Mouse (Mus musculus) hindbrain, embryonic 11.5 days (tissue): Measurements from ENCODE around the gene Ccnl2. TPM values are rescaled to one million over a fixed set of nuclear protein-coding genes. Genes with fewer than 3 reads are reported as not detected.

ENCODE experiments used
- ATAC-seq: fragments of 200-750 bp; cut with Nextera tagmentation; 2 replicates; pipeline ENCODE4 v1.8.0; 2017; ENCODE audit warnings: mild to moderate bottlenecking, moderate TSS enrichment, moderate library complexity; ENCODE audit not compliant: low FRiP score
- DNase-seq: peaks from one replicate; pipeline ENCODE4 v3.0.0-alpha.2; 2015; ENCODE audit warnings: low spot score
- H3K27ac ChIP-seq: fragments of 300-500 bp; sonication (generic); 2 replicates; pipeline ENCODE4 v1.5.1; 2014; ENCODE audit warnings: mild to moderate bottlenecking, low read depth, low read length
- H3K27me3 ChIP-seq: fragments of 300-500 bp; sonication (generic); 2 replicates; pipeline ENCODE4 v1.6.1; 2014; ENCODE audit warnings: mild to moderate bottlenecking, low read length, moderate library complexity, mixed read lengths; ENCODE audit not compliant: control insufficient read depth, insufficient read depth
- H3K36me3 ChIP-seq: fragments of 300-500 bp; sonication (generic); 2 replicates; pipeline ENCODE4 v1.6.1; 2014; ENCODE audit warnings: mild to moderate bottlenecking, low read length, moderate library complexity, mixed read lengths; ENCODE audit not compliant: control insufficient read depth, insufficient read depth
- H3K4me1 ChIP-seq: fragments of 300-500 bp; sonication (generic); replicated peaks from 2 replicates; pipeline ENCODE4 v1.6.1; 2014; ENCODE audit warnings: low read length, mixed read lengths; ENCODE audit not compliant: control insufficient read depth, insufficient read depth
- H3K4me2 ChIP-seq: fragments of 300-500 bp; sonication (generic); replicated peaks from 2 replicates; pipeline ENCODE4 v1.6.1; 2014; ENCODE audit warnings: mild to moderate bottlenecking, low read depth, low read length
- H3K4me3 ChIP-seq: fragments of 300-500 bp; sonication (generic); 2 replicates; pipeline ENCODE4 v1.5.1; 2014; ENCODE audit warnings: low read depth, low read length
- H3K9ac ChIP-seq: fragments of 300-500 bp; sonication (generic); 2 replicates; pipeline ENCODE4 v1.6.1; 2014; ENCODE audit warnings: low read depth, low read length
- H3K9me3 ChIP-seq: fragments of 300-500 bp; sonication (generic); 2 replicates; pipeline ENCODE4 v1.6.1; 2016; ENCODE audit warnings: low read length; ENCODE audit not compliant: control insufficient read depth
- WGBS: fragments of 180-500 bp; shearing (Covaris S2); extraction: QIAGEN DNeasy Blood & Tissue Kit; methylation state at CpG from one replicate; pipeline ENCODE4 v1.1.7; 2014; 5-methylcytosine and 5-hydroxymethylcytosine counted together
- polyA plus RNA-seq: library from polyadenylated mRNA; unstranded; fragments of >200 nt; fragmentation: Nextera tagmentation; extraction: Ambion mirVana; gene quantifications from 2 replicates; pipeline ENCODE4 v1.2.1, GENCODE M21; 2014

Gene Ccnl2
- polyA plus RNA-seq, 1 experiment from 2014 or later, result 170 TPM

- 67% methylated on average over 9 of the region's 9 CpGs for WGBS
- peak overlapping the region; percentile 42 for H3K4me2 ChIP-seq
- H3K4me1 ChIP-seq, result no peaks in the 10 kb centered on the region; the same call in 1 of the 2 replicates
- ATAC-seq, result no peak
- no peaks in the 10 kb centered on the region for H3K36me3 ChIP-seq
- H3K4me3 ChIP-seq, result no peak overlapping the region
- peak; percentile 13 for DNase-seq
- no peaks in the 10 kb centered on the region for H3K9me3 ChIP-seq
- peaks cover 26% of the 10 kb centered on the region for H3K27me3 ChIP-seq
- no peak overlapping the region; the same call in 1 of the 2 replicates for H3K9ac ChIP-seq
- 0 out of 2 replicates have a peak overlapping the region, but pooled peaks have one; percentile 13 for H3K27ac ChIP-seq
Observed at GRCm38 (mm10) chr4:155774971-155775740, 37.1 kb upstream of the Ccnl2 start.

GRCm38 (mm10) chr4:155775855-155776254 is 36.4 kb upstream of the Ccnl2 start:
- ATAC-seq, result no peak
- Histone ChIP-seq H3K9ac (no peak overlapping the region), H3K36me3 (no peaks in the 10 kb centered on the region), H3K4me2 (no peak overlapping the region), H3K4me1 (no peaks in the 10 kb centered on the region; the same call in 1 of the 2 replicates), H3K4me3 (no peak overlapping the region), H3K27ac (no peak overlapping the region), H3K27me3 (peaks cover 26% of the 10 kb centered on the region), H3K9me3 (no peaks in the 10 kb centered on the region)
- DNase-seq, result no peak
- 86% methylated on average over 3 of the region's 3 CpGs for WGBS

GRCm38 (mm10) chr4:155776704-155777335 is 35.5 kb upstream of the Ccnl2 start:
- WGBS, result 22% methylated on average over 2 of the region's 2 CpGs
- no peaks in the 10 kb centered on the region; the same call in 1 of the 2 replicates for H3K4me1 ChIP-seq
- DNase-seq (no peak), ATAC-seq (no peak)
- peaks cover 23% of the 10 kb centered on the region for H3K27me3 ChIP-seq
- no peaks in the 10 kb centered on the region for H3K36me3 ChIP-seq
- no peak overlapping the region for H3K27ac ChIP-seq
- H3K4me3 ChIP-seq, result no peak overlapping the region
- no peak overlapping the region for H3K4me2 ChIP-seq
- H3K9me3 ChIP-seq, result no peaks in the 10 kb centered on the region
- H3K9ac ChIP-seq, result no peak overlapping the region

GRCm38 (mm10) chr4:155777816-155778215 is 34.5 kb upstream of the Ccnl2 start:
- Histone ChIP-seq H3K36me3 (no peaks in the 10 kb centered on the region), H3K4me1 (no peaks in the 10 kb centered on the region; the same call in 1 of the 2 replicates), H3K9ac (no peak overlapping the region), H3K27me3 (peaks cover 22% of the 10 kb centered on the region), H3K27ac (no peak overlapping the region), H3K9me3 (no peaks in the 10 kb centered on the region), H3K4me2 (no peak overlapping the region), H3K4me3 (no peak overlapping the region)
- no peak for DNase-seq
- 81% methylated on average over 2 of the region's 2 CpGs for WGBS
- no peak for ATAC-seq

GRCm38 (mm10) chr4:155779498-155779897 is 32.8 kb upstream of the Ccnl2 start:
- no peaks in the 10 kb centered on the region for H3K9me3 ChIP-seq
- WGBS, result 78% methylated on average over 4 of the region's 4 CpGs
- no peak overlapping the region for H3K27ac ChIP-seq
- peaks cover 10% of the 10 kb centered on the region for H3K27me3 ChIP-seq
- ATAC-seq, result no peak
- no peaks in the 10 kb centered on the region for H3K36me3 ChIP-seq
- DNase-seq, result no peak
- H3K4me2 ChIP-seq, result no peak overlapping the region
- H3K9ac ChIP-seq, result no peak overlapping the region
- no peak overlapping the region for H3K4me3 ChIP-seq
- H3K4me1 ChIP-seq, result no peaks in the 10 kb centered on the region

GRCm38 (mm10) chr4:155780895-155781294 is 31.4 kb upstream of the Ccnl2 start:
- DNase-seq (peak; percentile 14), ATAC-seq (no peak)
- no peak overlapping the region for H3K4me3 ChIP-seq
- H3K36me3 ChIP-seq, result no peaks in the 10 kb centered on the region
- 37% methylated on average over 6 of the region's 6 CpGs for WGBS
- H3K4me1 ChIP-seq, result no peaks in the 10 kb centered on the region
- H3K9me3 ChIP-seq, result no peaks in the 10 kb centered on the region
- H3K27ac ChIP-seq, result no peak overlapping the region
- H3K9ac ChIP-seq, result no peak overlapping the region
- H3K27me3 ChIP-seq, result no peaks in the 10 kb centered on the region
- H3K4me2 ChIP-seq, result no peak overlapping the region

GRCm38 (mm10) chr4:155783486-155784080 is 28.7 kb upstream of the Ccnl2 start:
- Histone ChIP-seq H3K4me1 (no peaks in the 10 kb centered on the region), H3K27me3 (no peaks in the 10 kb centered on the region), H3K4me2 (peak overlapping the region; percentile 73), H3K9ac (peak overlapping the region; percentile 83), H3K36me3 (no peaks in the 10 kb centered on the region), H3K27ac (peak overlapping the region; percentile 76), H3K4me3 (peak overlapping the region; percentile 56), H3K9me3 (no peaks in the 10 kb centered on the region)
- peak; percentile 58 for ATAC-seq
- 45% methylated on average over 16 of the region's 16 CpGs for WGBS
- DNase-seq, result peak; percentile 15

- no peaks in the 10 kb centered on the region for H3K9me3 ChIP-seq
- H3K4me3 ChIP-seq, result peak overlapping the region; percentile 56
- H3K27me3 ChIP-seq, result no peaks in the 10 kb centered on the region
- H3K4me1 ChIP-seq, result no peaks in the 10 kb centered on the region
- peak overlapping the region; percentile 76 for H3K27ac ChIP-seq
- peak overlapping the region; percentile 83 for H3K9ac ChIP-seq
- peak; percentile 84 for DNase-seq
- peak; percentile 83 for ATAC-seq
- H3K4me2 ChIP-seq, result peak overlapping the region; percentile 73
- H3K36me3 ChIP-seq, result no peaks in the 10 kb centered on the region
- WGBS, result under 1% methylated on average over 52 of the region's 52 CpGs
Observed at GRCm38 (mm10) chr4:155784081-155784701, 28.1 kb upstream of the Ccnl2 start.
